Mouse (Mus musculus): ENCODE results near the gene Frat1. TPM values are rescaled to one million over a fixed set of nuclear protein-coding genes. Genes with fewer than 3 reads are reported as not detected.
"Not testable (repeated sequence)": the region's sequence is repeated elsewhere in the genome, so short reads cannot be mapped to it uniquely, and the experiment has no call there.

Frat1 gene
- polyA plus RNA-seq, 1 experiment = 12.0 TPM

DNA sequence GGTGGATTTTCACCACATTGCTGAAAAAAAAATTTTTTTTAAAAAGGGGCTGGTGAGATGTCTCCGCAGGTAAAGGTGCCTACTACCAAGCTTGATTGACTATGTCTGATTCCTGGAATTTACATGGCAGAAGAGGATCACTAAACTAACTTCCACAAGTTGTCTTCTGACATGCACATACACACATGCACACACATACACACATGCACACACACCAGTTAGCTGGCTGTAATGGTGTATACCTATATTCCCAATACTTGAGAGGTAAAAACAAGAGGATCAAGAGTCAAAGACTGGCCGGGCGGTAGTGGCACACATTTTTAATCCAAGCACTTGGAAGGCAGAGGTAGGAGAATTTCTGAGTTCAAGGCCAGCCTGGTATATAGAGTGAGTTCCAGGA is 9.9 kb downstream of the Frat1 start:
- WGBS = 92% methylated on average over 3 of the region's 3 CpGs
- peaks cover 3% of the 10 kb centered on the region; the same call in 1 of the 2 replicates for H3K4me1 ChIP-seq (ENCODE audit: control insufficient read depth, insufficient read depth, low read length)
- H3K4me3 ChIP-seq (replicated peaks; ENCODE audit: control insufficient read depth, low read depth, low read length) = no peak overlapping the region
- TF ChIP-seq CTCF (IDR thresholded peaks at IDR 0.05; ENCODE audit: control insufficient read depth, insufficient read depth, low read length) (no peak), POLR2A (IDR thresholded peaks at IDR 0.05; ENCODE audit: borderline replicate concordance, control insufficient read depth, low read depth, low read length) (no peak)
- no peak overlapping the region for H3K27ac ChIP-seq (ENCODE audit: control insufficient read depth, insufficient read depth, low read depth, low read length, poor library complexity)

DNA sequence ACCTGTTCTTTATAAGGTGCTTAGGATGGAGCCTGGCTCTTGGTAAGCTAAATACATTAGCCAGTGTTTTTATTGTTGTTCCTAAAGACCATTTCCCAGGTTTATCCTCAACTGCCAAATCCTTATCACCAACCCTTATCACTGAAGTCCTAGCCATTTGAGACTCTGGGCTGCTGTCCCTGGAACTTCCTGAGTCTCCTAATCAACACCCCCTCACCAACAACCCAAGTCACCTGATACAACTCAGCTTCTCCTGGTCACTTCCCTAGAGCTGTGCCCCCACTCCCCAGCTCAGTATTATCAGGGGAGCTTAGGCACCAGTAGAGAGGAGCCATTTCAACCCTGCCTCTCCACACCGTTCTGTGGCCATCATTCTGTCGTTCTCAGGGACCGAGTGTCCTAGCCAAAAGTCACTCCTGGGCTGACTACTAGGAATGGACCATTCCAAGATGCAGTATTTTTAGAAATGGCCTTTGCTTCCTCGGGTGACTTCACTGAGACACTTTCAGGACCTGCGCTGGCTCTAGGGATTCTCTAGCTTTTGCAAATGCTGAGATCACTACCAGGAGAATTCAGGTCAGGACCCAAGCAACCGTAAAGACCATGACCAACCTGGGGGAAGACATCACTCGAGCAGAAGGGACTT is 11.5 kb downstream of the Frat1 start:
- TF ChIP-seq POLR2A (IDR thresholded peaks at IDR 0.05; ENCODE audit: borderline replicate concordance, control insufficient read depth, low read depth, low read length) = no peak
- no peak for TF ChIP-seq CTCF (IDR thresholded peaks at IDR 0.05; ENCODE audit: control insufficient read depth, insufficient read depth, low read length)
- H3K4me1 ChIP-seq (ENCODE audit: control insufficient read depth, insufficient read depth, low read length) = peaks cover 2% of the 10 kb centered on the region; the same call in 1 of the 2 replicates
- 73% methylated on average over 7 of the region's 7 CpGs for WGBS
- H3K4me3 ChIP-seq (replicated peaks; ENCODE audit: control insufficient read depth, low read depth, low read length) = no peak overlapping the region
- H3K27ac ChIP-seq (ENCODE audit: control insufficient read depth, insufficient read depth, low read depth, low read length, poor library complexity) = no peak overlapping the region

- H3K4me3 ChIP-seq (replicated peaks; ENCODE audit: control insufficient read depth, low read depth, low read length) = no peak overlapping the region
- peaks cover 2% of the 10 kb centered on the region; the same call in 1 of the 2 replicates for H3K4me1 ChIP-seq (ENCODE audit: control insufficient read depth, insufficient read depth, low read length)
- no peak overlapping the region for H3K27ac ChIP-seq (ENCODE audit: control insufficient read depth, insufficient read depth, low read depth, low read length, poor library complexity)
- WGBS = 82% methylated on average over 4 of the region's 4 CpGs
- no peak for TF ChIP-seq CTCF (IDR thresholded peaks at IDR 0.05; ENCODE audit: control insufficient read depth, insufficient read depth, low read length)
- TF ChIP-seq POLR2A (IDR thresholded peaks at IDR 0.05; ENCODE audit: borderline replicate concordance, control insufficient read depth, low read depth, low read length) = no peak
Observed at GRCm38 (mm10) chr19:41842196-41842595, 12.4 kb downstream of the Frat1 start.

- Histone ChIP-seq H3K4me1 (ENCODE audit: control insufficient read depth, insufficient read depth, low read length) (peaks cover 2% of the 10 kb centered on the region; the same call in 1 of the 2 replicates), H3K27ac (ENCODE audit: control insufficient read depth, insufficient read depth, low read depth, low read length, poor library complexity) (no peak overlapping the region), H3K4me3 (replicated peaks; ENCODE audit: control insufficient read depth, low read depth, low read length) (no peak overlapping the region)
- no peak for TF ChIP-seq POLR2A (IDR thresholded peaks at IDR 0.05; ENCODE audit: borderline replicate concordance, control insufficient read depth, low read depth, low read length)
- TF ChIP-seq CTCF (IDR thresholded peaks at IDR 0.05; ENCODE audit: control insufficient read depth, insufficient read depth, low read length) = no peak
- WGBS = 18% methylated on average over 4 of the region's 4 CpGs
Observed at GRCm38 (mm10) chr19:41842706-41843105, 12.9 kb downstream of the Frat1 start.

- H3K27ac ChIP-seq (ENCODE audit: control insufficient read depth, insufficient read depth, low read depth, low read length, poor library complexity) = no peak overlapping the region
- no peak for TF ChIP-seq POLR2A (IDR thresholded peaks at IDR 0.05; ENCODE audit: borderline replicate concordance, control insufficient read depth, low read depth, low read length)
- peak; percentile 42 for TF ChIP-seq CTCF (IDR thresholded peaks at IDR 0.05; ENCODE audit: control insufficient read depth, insufficient read depth, low read length)
- 69% methylated on average over 6 of the region's 6 CpGs for WGBS
- no peak overlapping the region for H3K4me3 ChIP-seq (replicated peaks; ENCODE audit: control insufficient read depth, low read depth, low read length)
- peaks cover 2% of the 10 kb centered on the region; the same call in 1 of the 2 replicates for H3K4me1 ChIP-seq (ENCODE audit: control insufficient read depth, insufficient read depth, low read length)
Observed at GRCm38 (mm10) chr19:41844345-41844744, 14.6 kb downstream of the Frat1 start.

GRCm38 (mm10) chr19:41846366-41847090 is 16.8 kb downstream of the Frat1 start:
- Histone ChIP-seq H3K27ac (ENCODE audit: control insufficient read depth, insufficient read depth, low read depth, low read length, poor library complexity) (peak overlapping the region; percentile 98), H3K4me3 (replicated peaks; ENCODE audit: control insufficient read depth, low read depth, low read length) (peak overlapping the region; percentile 79), H3K4me1 (ENCODE audit: control insufficient read depth, insufficient read depth, low read length) (no peaks in the 10 kb centered on the region; the same call in 1 of the 2 replicates)
- TF ChIP-seq POLR2A (IDR thresholded peaks at IDR 0.05; ENCODE audit: borderline replicate concordance, control insufficient read depth, low read depth, low read length) (no peak), CTCF (IDR thresholded peaks at IDR 0.05; ENCODE audit: control insufficient read depth, insufficient read depth, low read length) (no peak)
- 7% methylated on average over 21 of the region's 21 CpGs for WGBS

GRCm38 (mm10) chr19:41847091-41847581 is 17.4 kb downstream of the Frat1 start:
- H3K27ac ChIP-seq (ENCODE audit: control insufficient read depth, insufficient read depth, low read depth, low read length, poor library complexity) = peak overlapping the region; percentile 98
- H3K4me1 ChIP-seq (ENCODE audit: control insufficient read depth, insufficient read depth, low read length) = no peaks in the 10 kb centered on the region; the same call in 1 of the 2 replicates
- WGBS = 1% methylated on average over 64 of the region's 64 CpGs
- no peak for TF ChIP-seq CTCF (IDR thresholded peaks at IDR 0.05; ENCODE audit: control insufficient read depth, insufficient read depth, low read length)
- peak; percentile 18; the same call in 1 of the 2 replicates for TF ChIP-seq POLR2A (IDR thresholded peaks at IDR 0.05; ENCODE audit: borderline replicate concordance, control insufficient read depth, low read depth, low read length)
- peak overlapping the region; percentile 79 for H3K4me3 ChIP-seq (replicated peaks; ENCODE audit: control insufficient read depth, low read depth, low read length)

DNA sequence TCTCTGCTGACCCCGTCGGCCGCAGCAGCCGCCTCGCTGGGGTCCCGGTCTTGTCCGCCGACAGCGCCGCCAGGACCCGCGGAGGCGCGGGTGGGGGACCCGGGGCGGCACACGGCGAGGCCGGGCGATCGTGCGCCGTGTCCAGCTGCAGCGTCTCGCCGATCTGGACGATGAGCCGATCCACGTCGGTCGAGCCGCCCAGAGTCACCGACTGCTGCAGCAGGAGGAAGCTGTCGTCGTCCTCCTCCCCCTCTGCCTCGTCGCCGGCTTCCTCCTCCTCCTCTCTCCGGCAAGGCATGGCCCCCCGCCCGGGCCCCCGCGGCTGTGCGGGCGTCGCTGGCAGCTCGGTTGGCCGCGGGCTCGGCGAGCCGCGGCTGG is 17.8 kb downstream of the Frat1 start:
- H3K27ac ChIP-seq (ENCODE audit: control insufficient read depth, insufficient read depth, low read depth, low read length, poor library complexity) = peak overlapping the region; percentile 98
- H3K4me3 ChIP-seq (replicated peaks; ENCODE audit: control insufficient read depth, low read depth, low read length) = peak overlapping the region; percentile 81
- not testable (repeated sequence) for H3K4me1 ChIP-seq (ENCODE audit: control insufficient read depth, insufficient read depth, low read length)
- 1% methylated on average over 46 of the region's 53 CpGs for WGBS
